Mouse (Mus musculus) forelimb bud, embryonic 11.5 days (tissue): ENCODE measurements around the gene Plac9a.
"Not testable (repeated sequence)": the region's sequence is repeated elsewhere in the genome, so short reads cannot be mapped to it uniquely, and the experiment has no call there.

ENCODE experiments used
- DNase-seq: peaks from one replicate; pipeline ENCODE4 v3.0.0-alpha.2; 2012; ENCODE audit warnings: low read depth, low spot score

Gene Plac9a

GRCm38 (mm10) chr14:25865251-25865650, 37.6 kb downstream of the Plac9a start:
- DNase-seq: no peak

DNA sequence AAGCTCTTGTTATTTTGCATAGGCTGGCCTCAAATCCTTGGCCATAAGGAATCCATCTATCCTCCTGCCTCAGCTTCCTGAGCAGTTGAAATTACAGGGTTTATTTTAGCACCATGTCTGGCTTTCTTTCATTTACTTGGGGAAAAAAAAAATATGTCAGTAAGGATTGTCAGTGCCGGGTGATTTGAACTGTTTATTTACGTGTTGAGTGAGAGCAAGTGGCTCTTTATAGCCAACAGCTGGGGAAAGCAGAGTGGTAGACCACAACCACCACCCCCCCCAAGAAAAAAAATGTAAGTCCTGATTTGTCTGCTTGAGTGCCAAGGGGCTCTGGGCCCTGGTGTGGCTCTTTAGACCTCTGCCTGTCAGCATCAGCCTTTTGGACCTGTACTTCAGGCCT, 39.2 kb downstream of the Plac9a start:
- no peak for DNase-seq

DNA sequence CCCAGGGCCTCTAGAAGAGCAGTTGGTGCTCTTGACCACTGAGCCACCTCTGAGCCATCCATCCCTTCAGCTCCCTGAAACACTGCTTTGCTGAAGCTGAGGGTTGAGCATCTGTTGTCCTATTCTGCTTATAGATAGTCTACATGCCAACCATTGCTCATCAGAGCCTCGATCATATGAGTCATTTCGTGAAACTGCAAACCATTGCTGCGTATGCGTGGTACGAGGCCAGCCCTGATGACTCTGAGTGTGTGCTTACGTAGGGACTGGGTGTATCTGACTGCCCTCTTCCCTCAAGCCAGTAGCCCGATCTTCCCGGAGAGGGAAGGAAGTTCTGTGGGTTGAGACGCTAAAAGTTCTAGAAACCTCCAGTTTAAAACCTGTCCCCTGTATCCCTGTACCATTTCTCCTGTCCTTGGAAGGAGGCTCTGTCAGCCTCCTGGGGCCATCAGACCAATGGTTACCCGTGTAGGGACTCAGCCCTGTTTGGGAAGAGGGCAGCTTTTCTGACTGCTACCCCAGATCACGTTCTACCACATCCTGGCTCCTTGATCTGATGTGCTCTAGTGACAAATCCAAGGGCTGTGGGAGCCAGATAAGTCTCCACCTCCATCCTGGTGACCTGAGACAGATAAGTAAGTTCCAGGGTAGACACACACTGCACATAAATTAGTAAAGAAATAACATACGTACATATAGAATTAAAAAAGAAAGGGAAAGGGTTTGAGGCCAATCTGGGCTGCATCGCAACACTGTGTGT, 40.9 kb downstream of the Plac9a start:
- no peak for DNase-seq

- no peak for DNase-seq
Observed at GRCm38 (mm10) chr14:25857940-25858339, 45.0 kb downstream of the Plac9a start.

GRCm38 (mm10) chr14:25857168-25857621, 45.7 kb downstream of the Plac9a start:
- no peak for DNase-seq

DNA sequence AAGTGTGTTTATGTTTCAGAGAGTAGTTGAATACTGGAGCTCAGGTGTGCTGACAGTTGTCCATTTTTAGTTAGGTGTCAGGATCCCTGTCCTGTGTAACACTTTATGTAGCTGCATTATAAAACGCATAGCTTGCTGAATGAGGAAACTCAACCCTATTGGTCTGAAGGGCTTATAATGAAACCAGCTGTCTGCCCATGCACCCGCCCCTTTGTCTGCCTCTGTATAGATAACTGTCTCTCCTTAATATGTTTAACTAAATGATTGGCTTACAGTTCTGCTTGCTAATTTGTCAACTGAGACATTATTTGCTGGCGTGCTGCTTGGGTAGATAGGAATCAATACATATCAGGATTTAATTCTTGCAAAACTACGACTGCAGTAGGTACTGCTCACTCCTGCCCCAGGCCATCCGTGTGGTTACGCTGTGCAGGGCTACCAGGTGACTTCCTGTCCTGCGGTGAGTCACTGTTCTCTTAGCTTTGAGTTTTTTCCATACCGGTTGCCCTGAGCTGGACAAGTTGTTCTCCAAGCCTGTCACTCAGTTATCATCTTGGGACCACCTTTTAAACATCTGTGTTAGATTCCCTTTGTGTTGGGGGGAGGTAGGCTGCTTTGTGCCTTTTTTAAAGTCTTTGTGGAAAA, 47.5 kb downstream of the Plac9a start:
- no peak for DNase-seq

DNA sequence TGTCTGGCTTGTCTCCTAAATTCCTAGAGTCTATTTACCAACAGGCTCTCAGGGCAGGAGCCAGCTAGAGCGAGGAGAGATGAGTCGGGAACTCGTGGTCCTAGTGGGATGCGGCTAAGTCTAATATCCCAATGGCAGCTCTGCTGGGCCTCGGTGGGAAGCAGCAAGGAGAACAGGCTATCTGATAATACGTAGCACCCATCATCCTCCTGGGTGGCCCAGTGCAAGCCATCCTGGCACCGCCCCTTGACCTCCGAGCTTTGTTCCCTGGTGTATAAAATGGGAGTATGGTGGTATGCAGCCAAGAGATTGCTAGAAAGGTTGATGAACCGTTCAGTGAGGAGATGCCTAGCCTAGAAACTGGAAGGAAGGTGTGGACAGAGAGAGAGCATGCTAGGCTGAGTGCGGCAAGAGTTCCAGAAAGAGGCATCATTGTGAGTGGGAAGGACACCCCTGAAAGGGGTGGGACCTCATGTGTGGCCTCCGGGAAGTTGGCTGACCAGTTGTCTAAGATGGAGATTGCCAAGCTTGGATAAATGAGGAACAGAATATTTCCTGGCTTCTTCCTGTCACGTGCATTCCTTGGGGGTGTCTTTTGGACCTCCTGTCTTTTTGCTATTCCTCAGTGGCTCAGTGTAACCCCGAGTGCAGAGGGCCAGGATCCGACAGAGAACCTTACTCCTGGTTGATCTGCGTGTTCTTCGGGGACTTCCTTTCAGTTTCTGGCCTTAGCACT, 49.0 kb downstream of the Plac9a start:
- no peak for DNase-seq

GRCm38 (mm10) chr14:25853295-25853694, 49.6 kb downstream of the Plac9a start:
- no peak for DNase-seq

DNA sequence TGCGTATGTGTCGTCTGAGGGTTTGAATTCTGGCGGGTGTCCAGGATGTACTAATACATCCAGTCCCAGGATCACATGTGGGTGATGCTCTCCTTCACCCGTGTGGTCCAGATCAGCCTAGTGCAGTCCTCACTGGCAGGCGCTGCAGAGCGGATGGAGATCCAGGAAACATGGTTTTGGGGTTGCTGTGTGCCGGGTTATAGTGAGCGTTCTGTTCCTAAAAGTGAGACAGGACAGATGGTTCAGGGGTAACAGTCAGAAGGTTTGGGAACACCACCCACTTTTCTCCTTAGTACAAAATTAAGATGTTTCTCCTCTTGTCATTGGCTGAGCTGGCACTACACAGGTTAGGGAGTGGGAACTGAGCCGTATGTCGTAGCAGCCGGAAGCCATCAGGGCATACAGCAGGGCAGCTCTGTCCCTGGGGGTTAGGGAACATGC, 50.8 kb downstream of the Plac9a start:
- DNase-seq: no peak

- DNase-seq: no peak
Observed at GRCm38 (mm10) chr14:25851189-25851588, 51.7 kb downstream of the Plac9a start.

GRCm38 (mm10) chr14:25850433-25850832, 52.5 kb downstream of the Plac9a start:
- no peak for DNase-seq

DNA sequence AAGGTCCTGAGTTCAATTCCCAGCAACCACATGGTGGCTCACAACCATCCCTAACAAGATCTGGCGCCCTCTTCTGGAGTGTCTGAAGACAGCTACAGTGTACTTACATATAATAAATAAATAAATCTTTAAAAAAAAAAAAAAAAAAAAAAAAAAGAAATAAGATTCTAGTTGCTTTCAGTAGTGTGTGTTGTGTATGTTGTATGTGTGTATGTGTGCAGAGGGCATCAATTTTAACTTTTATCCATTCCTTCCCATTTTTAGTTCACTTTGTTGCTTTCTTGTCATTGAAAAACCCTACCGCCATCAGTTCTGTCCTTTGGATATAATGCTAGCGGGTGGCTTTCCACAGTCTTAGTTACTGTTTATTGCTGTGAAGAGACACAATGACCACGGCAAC, 54.2 kb downstream of the Plac9a start:
- DNase-seq: not testable (repeated sequence)

GRCm38 (mm10) chr14:25848237-25848636, 54.7 kb downstream of the Plac9a start:
- DNase-seq: no peak

GRCm38 (mm10) chr14:25847660-25848059, 55.2 kb downstream of the Plac9a start:
- DNase-seq: no peak

GRCm38 (mm10) chr14:25846516-25846915, 56.4 kb downstream of the Plac9a start:
- DNase-seq: no peak

GRCm38 (mm10) chr14:25845832-25846383, 57.0 kb downstream of the Plac9a start:
- DNase-seq: no peak

DNA sequence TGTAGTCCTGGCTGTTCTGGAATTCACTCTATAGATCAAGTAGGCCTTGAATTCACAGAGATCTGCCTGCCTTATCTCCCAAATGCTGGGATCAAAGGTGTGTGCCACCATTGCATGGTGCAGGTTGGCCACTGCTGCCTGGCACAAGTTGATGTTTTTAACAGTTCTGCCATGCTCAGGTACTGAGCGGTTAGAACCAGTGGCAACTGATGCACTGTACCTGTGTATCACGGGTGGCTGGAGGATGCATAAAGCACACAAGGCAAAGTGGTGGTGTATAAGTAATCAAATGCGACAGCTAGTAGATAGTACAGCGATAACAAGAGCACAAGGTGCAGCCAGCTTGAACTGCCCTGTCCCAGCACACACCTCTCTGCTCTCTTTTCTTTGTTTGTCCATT, 58.5 kb downstream of the Plac9a start:
- no peak for DNase-seq

DNA sequence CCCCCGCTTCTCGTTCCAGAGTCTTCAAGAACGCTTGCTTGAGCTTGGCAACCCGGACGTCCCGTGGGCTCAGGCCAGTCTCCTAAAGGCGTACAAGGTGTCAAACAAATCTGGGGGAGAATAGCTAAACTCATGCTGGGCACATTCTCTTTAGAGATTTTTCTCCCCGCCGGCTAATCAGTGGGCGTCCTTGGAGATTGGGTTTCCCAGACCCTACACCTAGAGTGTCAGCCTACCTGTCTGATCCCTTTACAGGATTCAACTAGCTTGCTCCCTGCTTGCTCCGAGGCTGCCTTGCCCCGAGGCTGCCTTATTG, 60.3 kb downstream of the Plac9a start:
- no peak for DNase-seq

- peak; percentile 59 for DNase-seq
Observed at GRCm38 (mm10) chr14:25841991-25842687, 60.8 kb downstream of the Plac9a start, which contains the start of gene Anxa11. TSS of gene Anxa11 (plus strand) at chr14:25842156.

- no peak for DNase-seq
Observed at GRCm38 (mm10) chr14:25841579-25841978, 61.3 kb downstream of the Plac9a start.

- DNase-seq: no peak
Observed at GRCm38 (mm10) chr14:25840961-25841360, 61.9 kb downstream of the Plac9a start.

GRCm38 (mm10) chr14:25839791-25840190, 63.1 kb downstream of the Plac9a start:
- no peak for DNase-seq
